Mouse (Mus musculus) cerebellum, adult 11 months (tissue): ENCODE measurements around the gene Olfr6.
"Not testable (repeated sequence)": the region's sequence is repeated elsewhere in the genome, so short reads cannot be mapped to it uniquely, and the experiment has no call there.

Experiments
- DNase-seq: peaks from one replicate; pipeline ENCODE4 v3.0.0; 2022

Olfr6 gene

GRCm38 (mm10) chr7:106963837-106964236, at the start of gene Olfr6:
Gene Olfr6 (minus strand): TSS chr7:106963937.
- DNase-seq: no peak

- DNase-seq: no peak
Measured at GRCm38 (mm10) chr7:107005972-107006371, 42.2 kb upstream of the Olfr6 start, which contains the start of gene Olfr2. Gene Olfr2 (minus strand): TSS chr7:107006072.

- DNase-seq: no peak
Measured at GRCm38 (mm10) chr7:107004169-107004568, 40.4 kb upstream of the Olfr6 start.

- DNase-seq: no peak
Measured at GRCm38 (mm10) chr7:107000798-107001197, 37.1 kb upstream of the Olfr6 start.

- no peak for DNase-seq
Measured at GRCm38 (mm10) chr7:106985236-106985635, 21.5 kb upstream of the Olfr6 start.

GRCm38 (mm10) chr7:106975353-106975752, 11.6 kb upstream of the Olfr6 start, which contains the start of gene Olfr711:
Gene Olfr711 (minus strand): TSS chr7:106975453.
- DNase-seq: no peak

- not testable (repeated sequence) for DNase-seq
Measured at GRCm38 (mm10) chr7:106967503-106967902, 3.8 kb upstream of the Olfr6 start.

GRCm38 (mm10) chr7:106948212-106948611, 15.5 kb downstream of the Olfr6 start, which contains the start of gene Olfr710:
Gene Olfr710 (minus strand): TSS chr7:106948312.
- DNase-seq: no peak

GRCm38 (mm10) chr7:106932119-106932518, 31.6 kb downstream of the Olfr6 start, which contains the start of gene Olfr709-ps1:
Gene Olfr709-ps1 (minus strand): TSS chr7:106932219.
- no peak for DNase-seq

GRCm38 (mm10) chr7:106920961-106921360, 42.8 kb downstream of the Olfr6 start:
- not testable (repeated sequence) for DNase-seq

GRCm38 (mm10) chr7:106907676-106908075, 56.1 kb downstream of the Olfr6 start, which contains the start of gene Olfr1532-ps1:
Gene Olfr1532-ps1 (plus strand): TSS chr7:106908001.
- no peak for DNase-seq
